Mouse (Mus musculus) liver, embryonic 15.5 days (tissue): ENCODE measurements around the gene Gm10577. TPM values are rescaled to one million over a fixed set of nuclear protein-coding genes. Genes with fewer than 3 reads are reported as not detected.

Experiments used
- ATAC-seq: fragments of 200-750 bp; cut with Nextera tagmentation; 2 replicates; pipeline ENCODE4 v1.8.0; 2017; ENCODE audit warnings: moderate number of reproducible peaks, mild to moderate bottlenecking, moderate library complexity; ENCODE audit not compliant: insufficient read depth
- H3K27ac ChIP-seq: fragments of 300-500 bp; sonication (generic); replicated peaks from 2 replicates; pipeline ENCODE4 v1.5.1; 2015; ENCODE audit warnings: mild to moderate bottlenecking, inconsistent platforms
- H3K27me3 ChIP-seq: fragments of 300-500 bp; sonication (generic); 2 replicates; pipeline ENCODE4 v1.6.1; 2015; ENCODE audit warnings: mild to moderate bottlenecking, inconsistent platforms
- H3K36me3 ChIP-seq: fragments of 300-500 bp; sonication (generic); replicated peaks from 2 replicates; pipeline ENCODE4 v1.6.1; 2015; ENCODE audit warnings: moderate library complexity, mild to moderate bottlenecking, inconsistent platforms
- H3K4me1 ChIP-seq: fragments of 300-500 bp; sonication (generic); replicated peaks from 2 replicates; pipeline ENCODE4 v1.6.1; 2015; ENCODE audit warnings: inconsistent platforms
- H3K4me2 ChIP-seq: fragments of 300-500 bp; sonication (generic); 2 replicates; pipeline ENCODE4 v1.6.1; 2015; ENCODE audit warnings: moderate library complexity, mild to moderate bottlenecking, inconsistent platforms
- H3K4me3 ChIP-seq: fragments of 300-500 bp; sonication (generic); replicated peaks from 2 replicates; pipeline ENCODE4 v1.5.1; 2015; ENCODE audit warnings: mild to moderate bottlenecking, inconsistent platforms
- H3K9ac ChIP-seq: fragments of 300-500 bp; sonication (generic); 2 replicates; pipeline ENCODE4 v1.6.1; 2015; ENCODE audit warnings: moderate library complexity, mild to moderate bottlenecking, inconsistent platforms
- H3K9me3 ChIP-seq: fragments of 300-500 bp; sonication (generic); replicated peaks from 2 replicates; pipeline ENCODE4 v1.6.1; 2016; ENCODE audit warnings: inconsistent platforms
- WGBS: fragments of 180-500 bp; shearing (Covaris S2); methylation state at CpG from one replicate; pipeline ENCODE4 v1.1.7; 2015; ENCODE audit warnings: mixed read lengths; ENCODE audit not compliant: insufficient replicate concordance; 5-methylcytosine and 5-hydroxymethylcytosine counted together
- polyA plus RNA-seq: library from polyadenylated mRNA; unstranded; fragments of >200 nt; fragmentation: Nextera tagmentation; extraction: Ambion mirVana; gene quantifications from 2 replicates; pipeline ENCODE4 v1.2.1, GENCODE M21; 2015

Gm10577 gene
- polyA plus RNA-seq, 1 experiment from 2014 or later: not detected

GRCm38 (mm10) chr4:101027852-101028411 is 7.4 kb upstream of the Gm10577 start:
- Histone ChIP-seq H3K9ac (no peak overlapping the region), H3K4me3 (no peak overlapping the region), H3K9me3 (no peaks in the 10 kb centered on the region), H3K4me1 (no peaks in the 10 kb centered on the region), H3K27ac (no peak overlapping the region), H3K27me3 (no peaks in the 10 kb centered on the region), H3K36me3 (no peaks in the 10 kb centered on the region), H3K4me2 (no peak overlapping the region)
- 71% methylated on average over 9 of the region's 9 CpGs for WGBS
- ATAC-seq: no peak

- ATAC-seq: no peak
- H3K4me2 ChIP-seq: no peak overlapping the region
- H3K27ac ChIP-seq: no peak overlapping the region
- H3K4me3 ChIP-seq: no peak overlapping the region
- no peaks in the 10 kb centered on the region for H3K9me3 ChIP-seq
- no peaks in the 10 kb centered on the region for H3K4me1 ChIP-seq
- no peak overlapping the region for H3K9ac ChIP-seq
- 51% methylated on average over 2 of the region's 2 CpGs for WGBS
- H3K27me3 ChIP-seq: no peaks in the 10 kb centered on the region
- no peaks in the 10 kb centered on the region for H3K36me3 ChIP-seq
These were observed 6.5 kb upstream of the Gm10577 start for GRCm38 (mm10) chr4:101026995-101027394.

GRCm38 (mm10) chr4:101026566-101026965 is 6.1 kb upstream of the Gm10577 start:
- Histone ChIP-seq H3K9me3 (no peaks in the 10 kb centered on the region), H3K27ac (no peak overlapping the region), H3K9ac (no peak overlapping the region), H3K4me3 (no peak overlapping the region), H3K27me3 (no peaks in the 10 kb centered on the region), H3K4me1 (no peaks in the 10 kb centered on the region), H3K36me3 (no peaks in the 10 kb centered on the region), H3K4me2 (no peak overlapping the region)
- no peak for ATAC-seq
- 54% methylated on average over 5 of the region's 5 CpGs for WGBS

- Histone ChIP-seq H3K4me1 (no peaks in the 10 kb centered on the region), H3K9me3 (no peaks in the 10 kb centered on the region), H3K9ac (no peak overlapping the region), H3K4me3 (no peak overlapping the region), H3K27ac (no peak overlapping the region), H3K4me2 (no peak overlapping the region), H3K27me3 (no peaks in the 10 kb centered on the region), H3K36me3 (no peaks in the 10 kb centered on the region)
- no peak for ATAC-seq
- WGBS: 62% methylated on average over 4 of the region's 4 CpGs
These were observed 2.7 kb downstream of the Gm10577 start for GRCm38 (mm10) chr4:101017806-101018205.

GRCm38 (mm10) chr4:101009092-101009491 is 11.4 kb downstream of the Gm10577 start:
- Histone ChIP-seq H3K27me3 (no peaks in the 10 kb centered on the region), H3K4me3 (no peak overlapping the region), H3K36me3 (no peaks in the 10 kb centered on the region), H3K9ac (no peak overlapping the region), H3K4me2 (no peak overlapping the region), H3K27ac (no peak overlapping the region), H3K4me1 (no peaks in the 10 kb centered on the region), H3K9me3 (no peaks in the 10 kb centered on the region)
- ATAC-seq: no peak
- WGBS: 70% methylated on average over 4 of the region's 4 CpGs

GRCm38 (mm10) chr4:101008362-101008769 is 12.1 kb downstream of the Gm10577 start:
- no peaks in the 10 kb centered on the region for H3K4me1 ChIP-seq
- no peak overlapping the region for H3K4me3 ChIP-seq
- H3K36me3 ChIP-seq: peaks cover 2% of the 10 kb centered on the region
- no peaks in the 10 kb centered on the region for H3K9me3 ChIP-seq
- H3K9ac ChIP-seq: no peak overlapping the region
- WGBS: 55% methylated on average over 5 of the region's 5 CpGs
- ATAC-seq: no peak
- H3K27me3 ChIP-seq: no peaks in the 10 kb centered on the region
- no peak overlapping the region for H3K27ac ChIP-seq
- H3K4me2 ChIP-seq: no peak overlapping the region

- Histone ChIP-seq H3K9ac (no peak overlapping the region), H3K4me3 (no peak overlapping the region), H3K27ac (no peak overlapping the region), H3K27me3 (no peaks in the 10 kb centered on the region), H3K9me3 (no peaks in the 10 kb centered on the region), H3K4me1 (0 out of 2 replicates have a peak, but pooled peaks cover 3% of the 10 kb centered on the region), H3K36me3 (peaks cover 9% of the 10 kb centered on the region), H3K4me2 (no peak overlapping the region)
- WGBS: 88% methylated on average over 16 of the region's 16 CpGs
- ATAC-seq: no peak
These were observed 17.5 kb downstream of the Gm10577 start for GRCm38 (mm10) chr4:101002961-101003360.

GRCm38 (mm10) chr4:101001073-101001472 is 19.4 kb downstream of the Gm10577 start:
- 79% methylated on average over 6 of the region's 6 CpGs for WGBS
- H3K9ac ChIP-seq: no peak overlapping the region
- H3K36me3 ChIP-seq: peaks cover 9% of the 10 kb centered on the region
- H3K9me3 ChIP-seq: no peaks in the 10 kb centered on the region
- H3K4me3 ChIP-seq: no peak overlapping the region
- H3K27ac ChIP-seq: no peak overlapping the region
- ATAC-seq: no peak
- H3K4me1 ChIP-seq: peaks cover 22% of the 10 kb centered on the region
- H3K27me3 ChIP-seq: no peaks in the 10 kb centered on the region
- H3K4me2 ChIP-seq: no peak overlapping the region

- H3K27me3 ChIP-seq: no peaks in the 10 kb centered on the region
- WGBS: 66% methylated on average over 3 of the region's 3 CpGs
- H3K27ac ChIP-seq: no peak overlapping the region
- H3K9me3 ChIP-seq: no peaks in the 10 kb centered on the region
- H3K36me3 ChIP-seq: peaks cover 9% of the 10 kb centered on the region
- H3K4me3 ChIP-seq: no peak overlapping the region
- H3K9ac ChIP-seq: no peak overlapping the region
- H3K4me2 ChIP-seq: no peak overlapping the region
- H3K4me1 ChIP-seq: peaks cover 26% of the 10 kb centered on the region
- no peak for ATAC-seq
These were observed 19.9 kb downstream of the Gm10577 start for GRCm38 (mm10) chr4:101000622-101001021.

- H3K36me3 ChIP-seq: peaks cover 9% of the 10 kb centered on the region
- WGBS: 76% methylated on average over 8 of the region's 8 CpGs
- H3K27me3 ChIP-seq: no peaks in the 10 kb centered on the region
- no peak for ATAC-seq
- H3K4me3 ChIP-seq: no peak overlapping the region
- no peak overlapping the region for H3K4me2 ChIP-seq
- H3K27ac ChIP-seq: no peak overlapping the region
- no peak overlapping the region for H3K9ac ChIP-seq
- peaks cover 39% of the 10 kb centered on the region for H3K4me1 ChIP-seq
- H3K9me3 ChIP-seq: no peaks in the 10 kb centered on the region
These were observed 21.6 kb downstream of the Gm10577 start for GRCm38 (mm10) chr4:100998906-100999305.

GRCm38 (mm10) chr4:100998145-100998544 is 22.4 kb downstream of the Gm10577 start:
- Histone ChIP-seq H3K9ac (no peak overlapping the region), H3K4me2 (peak overlapping the region; percentile 64; the same call in 1 of the 2 replicates)
- no peak for ATAC-seq

GRCm38 (mm10) chr4:100996060-100996651 is 24.3 kb downstream of the Gm10577 start:
- Histone ChIP-seq H3K27ac (peak overlapping the region; percentile 97), H3K4me1 (peaks cover 62% of the 10 kb centered on the region), H3K4me2 (peak overlapping the region; percentile 64), H3K27me3 (no peaks in the 10 kb centered on the region), H3K9me3 (no peaks in the 10 kb centered on the region), H3K4me3 (peak overlapping the region; percentile 59), H3K36me3 (no peaks in the 10 kb centered on the region; the same call in 1 of the 2 replicates), H3K9ac (peak overlapping the region; percentile 12; the same call in 1 of the 2 replicates)
- 81% methylated on average over 4 of the region's 4 CpGs for WGBS
- ATAC-seq: no peak

More at GRCm38 (mm10) chr4:100998145-100998544, 22.4 kb downstream of the Gm10577 start:
- H3K9me3 ChIP-seq: no peaks in the 10 kb centered on the region
- H3K4me1 ChIP-seq: peaks cover 46% of the 10 kb centered on the region
- no peak overlapping the region for H3K4me3 ChIP-seq
- no peak overlapping the region for H3K27ac ChIP-seq
- 10% methylated on average over 2 of the region's 2 CpGs for WGBS
- H3K27me3 ChIP-seq: no peaks in the 10 kb centered on the region
- H3K36me3 ChIP-seq: peaks cover 5% of the 10 kb centered on the region
